Mouse (Mus musculus) heart, postnatal 0 days (tissue): ENCODE data around the gene Srarp. TPM values are rescaled to one million over a fixed set of nuclear protein-coding genes. Genes with fewer than 3 reads are reported as not detected.

Source experiments
- ATAC-seq: fragments of 200-750 bp; cut with Nextera tagmentation; 2 replicates; pipeline ENCODE4 v1.8.0; 2017; ENCODE audit warnings: low read depth, moderate number of reproducible peaks, moderate library complexity; ENCODE audit not compliant: insufficient read depth
- DNase-seq: peaks from one replicate; pipeline ENCODE4 v3.0.0-alpha.2; 2016; ENCODE audit warnings: low spot score
- H3K27ac ChIP-seq: fragments of 300-500 bp; sonication (generic); 2 replicates; pipeline ENCODE4 v1.5.1; 2014; ENCODE audit warnings: low read depth, mild to moderate bottlenecking
- H3K27me3 ChIP-seq: fragments of 300-500 bp; sonication (generic); 2 replicates; pipeline ENCODE4 v1.6.1; 2014; ENCODE audit warnings: low read length, mixed read lengths; ENCODE audit not compliant: control insufficient read depth, insufficient read depth
- H3K36me3 ChIP-seq: fragments of 300-500 bp; sonication (generic); replicated peaks from 2 replicates; pipeline ENCODE4 v1.6.1; 2014; ENCODE audit warnings: low read length, mixed read lengths; ENCODE audit not compliant: control insufficient read depth, insufficient read depth
- H3K4me1 ChIP-seq: fragments of 300-500 bp; sonication (generic); 2 replicates; pipeline ENCODE4 v1.6.1; 2014; ENCODE audit warnings: antibody characterized with exemption; ENCODE audit not compliant: control insufficient read depth, insufficient read depth
- H3K4me2 ChIP-seq: fragments of 300-500 bp; sonication (generic); 2 replicates; pipeline ENCODE4 v1.6.1; 2014; ENCODE audit warnings: low read depth, mild to moderate bottlenecking, low read length, moderate library complexity
- H3K4me3 ChIP-seq: fragments of 300-500 bp; sonication (generic); 2 replicates; pipeline ENCODE4 v1.5.1; 2014; ENCODE audit warnings: low read depth, low read length
- H3K9ac ChIP-seq: fragments of 300-500 bp; sonication (generic); replicated peaks from 2 replicates; pipeline ENCODE4 v1.6.1; 2014; ENCODE audit warnings: low read depth, low read length, mixed read lengths
- H3K9me3 ChIP-seq: fragments of 300-500 bp; sonication (generic); replicated peaks from 2 replicates; pipeline ENCODE4 v1.6.1; 2016; ENCODE audit warnings: low read length; ENCODE audit not compliant: control insufficient read depth
- CTCF ChIP-seq: IDR thresholded peaks from 2 replicates; pipeline ENCODE4 v1.5.1; 2016; ENCODE audit warnings: antibody characterized with exemption, control low read depth, low read depth
- EP300 ChIP-seq: IDR thresholded peaks from 2 replicates; pipeline ENCODE4 v1.6.1; 2016; ENCODE audit warnings: antibody characterized with exemption, low read depth
- WGBS: fragments of 180-500 bp; shearing (Covaris S2); extraction: QIAGEN DNeasy Blood & Tissue Kit; methylation state at CpG from one replicate; pipeline ENCODE4 v1.1.7; 2014; 5-methylcytosine and 5-hydroxymethylcytosine counted together
- polyA plus RNA-seq: library from polyadenylated mRNA; unstranded; fragments of >200 nt; fragmentation: Nextera tagmentation; extraction: Ambion mirVana; gene quantifications from 2 replicates; pipeline ENCODE4 v1.2.1, GENCODE M21; 2015
- total RNA-seq: library from RNA; depleted of rRNA; stranded (reverse); fragments of >200 nt; gene quantifications from 2 replicates; pipeline ENCODE4 v1.2.3, GENCODE M21; 2014; ENCODE audit warnings: low replicate concordance

The Srarp gene
- total and polyA plus RNA-seq, 2 experiments from 2014 or later: not detected

- no peak for TF ChIP-seq EP300
- no peak for TF ChIP-seq CTCF
- Histone ChIP-seq H3K27me3 (no peaks in the 10 kb centered on the region), H3K4me1 (no peaks in the 10 kb centered on the region), H3K27ac (no peak overlapping the region), H3K36me3 (peaks cover 100% of the 10 kb centered on the region), H3K4me3 (no peak overlapping the region), H3K9me3 (no peaks in the 10 kb centered on the region; the same call in 1 of the 2 replicates), H3K9ac (no peak overlapping the region), H3K4me2 (no peak overlapping the region)
- DNase-seq: no peak
- ATAC-seq: 0 out of 2 replicates have a peak, but pooled peaks have one; percentile 33
- WGBS: 74% methylated on average over 18 of the region's 19 CpGs
Observed at GRCm38 (mm10) chr4:141474431-141474830, 38.5 kb upstream of the Srarp start.

DNA sequence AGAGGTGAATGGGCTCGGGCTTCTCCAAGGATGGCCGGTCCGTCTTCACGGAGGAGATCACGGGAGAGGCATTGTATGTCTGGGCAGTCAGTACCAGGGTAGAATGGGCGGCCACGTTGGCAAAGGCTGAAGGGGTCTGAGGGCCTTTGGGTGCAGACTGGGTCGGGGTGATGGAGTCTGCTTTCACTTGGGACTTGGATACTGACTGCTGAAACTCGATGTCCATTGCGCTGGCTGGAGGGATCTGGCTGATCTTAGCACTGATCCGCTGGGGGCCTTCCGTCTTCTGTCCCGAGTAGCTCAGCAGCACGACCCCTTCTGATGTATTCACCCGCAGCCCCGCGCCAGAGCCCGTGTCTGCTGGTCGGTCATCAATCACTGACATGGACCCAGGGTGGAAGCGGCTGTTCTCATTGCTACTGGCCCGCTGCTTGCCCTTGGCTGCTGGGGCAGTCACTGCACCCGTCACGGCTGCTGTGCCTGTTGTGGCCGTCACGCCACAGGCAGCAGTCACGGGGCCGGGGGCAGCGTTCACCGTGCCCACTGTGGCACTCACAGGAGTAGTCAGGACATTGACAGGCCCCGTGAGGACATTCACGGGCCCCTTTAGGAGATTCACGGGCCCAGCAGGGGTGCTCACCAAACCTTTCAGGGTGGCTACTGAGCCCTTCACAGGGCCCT lies 36.9 kb upstream of the Srarp start:
- H3K9me3 ChIP-seq: no peaks in the 10 kb centered on the region; the same call in 1 of the 2 replicates
- TF ChIP-seq EP300 (no peak), CTCF (no peak)
- no peak overlapping the region for H3K27ac ChIP-seq
- H3K4me2 ChIP-seq: no peak overlapping the region
- no peak overlapping the region for H3K4me3 ChIP-seq
- H3K36me3 ChIP-seq: peaks cover 99% of the 10 kb centered on the region
- ATAC-seq (no peak), DNase-seq (no peak)
- WGBS: 88% methylated on average over 32 of the region's 32 CpGs
- H3K9ac ChIP-seq: no peak overlapping the region
- no peaks in the 10 kb centered on the region for H3K27me3 ChIP-seq
- no peaks in the 10 kb centered on the region for H3K4me1 ChIP-seq

DNA sequence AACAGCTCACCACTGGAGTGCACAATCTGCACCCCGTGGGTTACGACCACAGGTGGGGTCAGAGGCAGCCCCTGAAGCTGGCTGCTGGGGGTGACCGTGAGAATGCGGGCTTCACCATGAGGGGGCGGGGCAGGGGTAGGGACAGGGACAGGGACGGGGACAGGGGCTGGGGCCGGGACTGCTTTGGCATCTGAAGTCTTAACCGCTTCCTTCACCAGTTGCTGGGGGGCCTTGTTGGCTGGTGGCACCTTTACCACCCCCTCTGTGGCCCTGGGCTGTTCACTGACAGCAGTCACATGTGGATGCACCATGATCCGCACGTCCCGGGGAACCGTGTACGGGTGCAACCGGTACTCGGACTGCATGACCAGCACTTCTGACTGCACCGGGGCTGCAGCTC lies 35.6 kb upstream of the Srarp start:
- 97% methylated on average over 16 of the region's 16 CpGs for WGBS
- H3K4me3 ChIP-seq: no peak overlapping the region
- ATAC-seq: no peak
- no peaks in the 10 kb centered on the region; the same call in 1 of the 2 replicates for H3K9me3 ChIP-seq
- H3K9ac ChIP-seq: no peak overlapping the region
- no peaks in the 10 kb centered on the region for H3K27me3 ChIP-seq
- TF ChIP-seq CTCF (no peak), EP300 (no peak)
- H3K36me3 ChIP-seq: peaks cover 99% of the 10 kb centered on the region
- H3K4me1 ChIP-seq: no peaks in the 10 kb centered on the region
- no peak for DNase-seq
- H3K27ac ChIP-seq: no peak overlapping the region
- no peak overlapping the region for H3K4me2 ChIP-seq

- Histone ChIP-seq H3K9me3 (no peaks in the 10 kb centered on the region; the same call in 1 of the 2 replicates), H3K4me1 (no peaks in the 10 kb centered on the region), H3K27ac (no peak overlapping the region), H3K4me2 (no peak overlapping the region), H3K9ac (no peak overlapping the region), H3K36me3 (peaks cover 99% of the 10 kb centered on the region), H3K27me3 (no peaks in the 10 kb centered on the region), H3K4me3 (no peak overlapping the region)
- ATAC-seq (no peak), DNase-seq (no peak)
- no peak for TF ChIP-seq EP300
- no peak for TF ChIP-seq CTCF
- 92% methylated on average over 9 of the region's 9 CpGs for WGBS
Observed at GRCm38 (mm10) chr4:141469343-141469742, 33.4 kb upstream of the Srarp start.

- H3K9ac ChIP-seq: no peak overlapping the region
- H3K9me3 ChIP-seq: no peaks in the 10 kb centered on the region; the same call in 1 of the 2 replicates
- ATAC-seq: no peak
- no peak for DNase-seq
- H3K27me3 ChIP-seq: no peaks in the 10 kb centered on the region
- no peak overlapping the region for H3K4me3 ChIP-seq
- peaks cover 99% of the 10 kb centered on the region for H3K36me3 ChIP-seq
- TF ChIP-seq EP300 (no peak), CTCF (no peak)
- no peaks in the 10 kb centered on the region for H3K4me1 ChIP-seq
- 50% methylated on average over 10 of the region's 10 CpGs for WGBS
- no peak overlapping the region for H3K27ac ChIP-seq
- H3K4me2 ChIP-seq: no peak overlapping the region
Observed at GRCm38 (mm10) chr4:141468576-141468975, 32.7 kb upstream of the Srarp start.

DNA sequence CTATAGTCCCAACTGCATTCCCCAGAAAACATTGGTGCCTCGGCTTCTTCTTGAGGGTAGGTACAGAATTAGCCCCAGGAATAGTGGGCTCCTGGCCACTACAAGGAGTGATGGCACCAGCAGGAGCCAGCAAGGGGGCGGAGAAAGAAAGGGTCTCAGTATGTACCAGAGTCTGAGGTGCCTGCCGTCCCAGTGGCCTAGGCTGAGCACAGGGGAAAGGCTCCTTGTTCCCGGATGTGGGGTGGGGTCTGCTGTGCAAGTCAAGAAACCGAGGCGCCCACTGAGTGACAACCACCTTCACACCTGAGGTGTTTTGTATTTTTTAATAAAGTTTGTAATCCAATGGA lies 31.6 kb upstream of the Srarp start:
- Histone ChIP-seq H3K36me3 (peaks cover 98% of the 10 kb centered on the region), H3K9me3 (no peaks in the 10 kb centered on the region; the same call in 1 of the 2 replicates), H3K4me2 (no peak overlapping the region), H3K4me3 (no peak overlapping the region), H3K27me3 (no peaks in the 10 kb centered on the region), H3K27ac (no peak overlapping the region), H3K9ac (no peak overlapping the region), H3K4me1 (no peaks in the 10 kb centered on the region)
- DNase-seq (no peak), ATAC-seq (no peak)
- 75% methylated on average over 6 of the region's 6 CpGs for WGBS
- no peak for TF ChIP-seq EP300
- no peak for TF ChIP-seq CTCF
